Mouse (Mus musculus) lung, adult 2 months (tissue): ENCODE measurements around the gene Miga1. TPM values are rescaled to one million over a fixed set of nuclear protein-coding genes. Genes with fewer than 3 reads are reported as not detected.

Experiments used
- DNase-seq: peaks from one replicate; pipeline ENCODE4 v3.0.0; 2022
- H3K4me1 ChIP-seq: fragments of 200-500 bp; 2 replicates; pipeline ENCODE4 v1.6.1; 2011; ENCODE audit warnings: low read length; ENCODE audit not compliant: control insufficient read depth, insufficient read depth
- H3K4me3 ChIP-seq: fragments of 200-500 bp; replicated peaks from 2 replicates; pipeline ENCODE3; 2011; ENCODE audit warnings: low read depth, mild to moderate bottlenecking, control low read depth, low read length; ENCODE audit errors: extremely low read depth
- CTCF ChIP-seq: fragments of 200-500 bp; IDR thresholded peaks from 2 replicates; pipeline ENCODE4 v1.5.1; 2011; ENCODE audit warnings: mild to moderate bottlenecking, low read length, control low read depth; ENCODE audit not compliant: insufficient read depth
- POLR2A ChIP-seq: fragments of 200-500 bp; IDR thresholded peaks from 2 replicates; pipeline ENCODE4 v1.6.1; 2011; ENCODE audit warnings: low read depth, mild to moderate bottlenecking, control low read depth, low read length, borderline replicate concordance; ENCODE audit errors: extremely low read depth
- WGBS: fragments of 180-500 bp; shearing (Covaris S2); methylation state at CpG from one replicate; pipeline ENCODE4 v1.1.7; 2018; 5-methylcytosine and 5-hydroxymethylcytosine counted together
- polyA plus RNA-seq: library from polyadenylated mRNA; depleted of rRNA; stranded (reverse); fragments of >200 nt; gene quantifications from 2 replicates; pipeline ENCODE4 v1.2.3, GENCODE M21; 2012

The Miga1 gene
- polyA plus RNA-seq, 1 experiment = 9.5 TPM

DNA sequence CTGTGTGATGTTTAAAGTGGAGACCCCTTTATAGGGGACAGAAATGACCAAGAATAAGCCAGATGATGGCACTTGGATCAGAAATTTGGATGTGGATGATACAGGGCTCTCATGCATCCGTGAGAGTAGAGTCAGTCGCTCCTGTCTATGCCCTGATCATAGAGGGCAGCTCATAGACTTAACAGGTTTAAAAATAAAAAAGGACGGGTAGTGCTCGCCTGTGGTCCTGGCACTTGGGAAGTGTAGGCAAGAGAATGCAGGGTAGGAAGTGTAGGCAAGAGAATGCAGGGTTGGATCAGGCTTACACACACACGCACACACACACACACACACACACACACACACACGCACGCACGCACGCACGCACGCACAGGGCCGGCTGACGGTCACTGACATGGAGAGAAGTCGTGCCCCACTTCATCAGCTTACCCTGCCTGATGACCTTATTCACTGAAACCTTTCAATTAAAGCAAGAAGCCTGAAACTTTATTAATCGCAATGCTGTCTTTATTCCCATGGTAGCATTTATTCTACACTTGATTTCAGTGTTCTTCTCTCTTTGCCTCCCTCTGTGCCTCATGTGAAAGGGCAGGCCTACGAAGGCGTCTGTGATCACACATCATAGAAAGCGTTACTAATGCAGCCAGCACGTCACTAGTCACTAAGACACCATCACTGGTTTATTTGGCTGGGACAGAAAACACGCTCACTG, 67.1 kb downstream of the Miga1 start:
- 89% methylated on average over 20 of the region's 20 CpGs for WGBS
- no peak for DNase-seq

DNA sequence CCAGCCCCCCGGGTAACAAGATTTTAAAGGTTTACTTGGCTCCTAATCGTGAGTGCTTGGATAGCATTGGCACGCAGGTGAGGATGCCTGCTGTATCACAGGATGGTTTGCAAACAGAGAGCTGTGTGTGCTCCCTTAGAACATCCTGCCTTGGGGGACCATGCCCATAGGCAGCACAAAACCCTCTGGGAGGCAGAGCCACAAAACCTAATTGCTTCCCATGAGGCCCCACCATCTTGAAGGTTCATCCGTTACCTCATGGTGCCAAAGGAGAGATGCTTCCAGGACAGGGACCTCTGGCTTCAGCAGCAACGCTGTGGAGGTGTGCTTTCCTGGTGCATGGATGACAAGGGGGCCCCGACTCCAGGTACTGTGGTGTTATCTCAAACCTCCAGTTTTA, 68.3 kb downstream of the Miga1 start:
- DNase-seq = no peak

More for the DNA sequence above, 67.1 kb downstream of the Miga1 start:
- no peaks in the 10 kb centered on the region for H3K4me1 ChIP-seq
- no peak for TF ChIP-seq POLR2A
- no peak for TF ChIP-seq CTCF
- H3K4me3 ChIP-seq = no peak overlapping the region

GRCm38 (mm10) chr3:152271071-152271710, 69.0 kb downstream of the Miga1 start:
- TF ChIP-seq POLR2A (no peak), CTCF (no peak)
- Histone ChIP-seq H3K4me1 (no peaks in the 10 kb centered on the region), H3K4me3 (no peak overlapping the region)
- WGBS = 77% methylated on average over 10 of the region's 10 CpGs
- no peak for DNase-seq

More for the DNA sequence above, 68.3 kb downstream of the Miga1 start:
- H3K4me3 ChIP-seq = no peak overlapping the region
- TF ChIP-seq POLR2A (no peak), CTCF (no peak)
- no peaks in the 10 kb centered on the region for H3K4me1 ChIP-seq
- WGBS = 81% methylated on average over 6 of the region's 6 CpGs

GRCm38 (mm10) chr3:152268099-152268498, 72.1 kb downstream of the Miga1 start:
- H3K4me3 ChIP-seq = no peak overlapping the region
- no peak for DNase-seq
- TF ChIP-seq POLR2A (no peak), CTCF (no peak)
- H3K4me1 ChIP-seq = no peaks in the 10 kb centered on the region
- 93% methylated on average over 14 of the region's 14 CpGs for WGBS

- Histone ChIP-seq H3K4me1 (peaks cover 3% of the 10 kb centered on the region; the same call in 1 of the 2 replicates), H3K4me3 (peak within 1 kb of the TSS; percentile 55)
- no peak for TF ChIP-seq CTCF
- no peak for TF ChIP-seq POLR2A
- DNase-seq = no peak
- WGBS = 8% methylated on average over 13 of the region's 13 CpGs
Observed at GRCm38 (mm10) chr3:152266036-152266421, 74.2 kb downstream of the Miga1 start, which contains the start of gene Nexn. TSS of gene Nexn (minus strand) at chr3:152266350.

DNA sequence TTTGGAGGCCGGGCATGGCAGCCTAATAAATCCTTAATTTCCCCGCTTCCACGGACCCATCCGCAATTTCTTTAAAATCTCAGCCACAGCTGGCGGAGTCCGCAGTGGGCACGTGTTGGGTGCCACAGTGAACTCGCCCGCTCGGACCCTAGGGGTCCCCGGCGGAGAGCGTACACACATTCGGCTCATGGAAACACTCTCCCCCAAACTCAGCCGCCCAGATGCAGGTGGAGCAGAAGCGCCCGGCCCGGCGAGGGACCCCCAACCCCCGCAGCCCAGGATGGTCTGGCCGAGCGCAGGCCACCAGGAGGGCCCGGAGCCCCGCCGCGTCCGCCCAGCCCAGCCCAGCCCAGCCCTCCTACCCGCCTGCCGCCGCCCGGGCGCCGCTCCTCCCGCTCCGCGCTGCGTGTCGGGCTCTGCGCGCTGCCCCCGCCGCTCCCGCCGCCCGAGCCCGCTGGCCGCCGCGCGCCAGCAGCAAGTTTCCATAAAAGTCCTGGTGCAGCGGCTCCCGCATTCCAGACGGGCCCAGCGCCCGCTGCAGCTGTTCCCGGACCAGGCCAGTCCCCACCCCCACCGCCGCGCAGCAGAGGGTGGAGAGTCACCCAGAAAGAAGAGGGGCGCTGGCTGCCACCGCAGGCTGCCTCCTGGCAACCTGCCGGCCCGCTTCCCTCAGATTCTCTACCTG, 74.7 kb downstream of the Miga1 start:
- Histone ChIP-seq H3K4me1 (peaks cover 3% of the 10 kb centered on the region; the same call in 1 of the 2 replicates), H3K4me3 (peak overlapping the region; percentile 55)
- WGBS = 4% methylated on average over 52 of the region's 63 CpGs
- peak; percentile 71 for DNase-seq
- TF ChIP-seq POLR2A = no peak
- TF ChIP-seq CTCF = no peak

DNA sequence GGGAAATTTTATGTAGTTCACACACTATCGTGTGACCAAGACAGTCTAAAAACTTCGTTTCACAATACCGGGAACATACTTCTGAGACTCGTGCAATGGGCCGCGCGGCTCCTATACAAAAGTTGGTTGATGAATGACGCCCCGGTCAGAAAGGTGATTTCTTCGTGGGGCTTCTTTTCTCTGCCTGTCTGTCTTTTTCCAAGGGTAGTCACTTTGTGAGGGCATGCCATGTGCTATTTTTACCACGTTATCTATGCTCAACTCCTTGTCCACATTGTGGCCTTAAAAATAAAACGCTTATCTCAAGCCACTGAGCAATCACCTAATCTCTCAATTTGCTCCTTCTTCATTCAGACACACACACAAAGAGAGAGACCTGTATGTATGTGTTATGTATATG, 75.4 kb downstream of the Miga1 start:
- Histone ChIP-seq H3K4me1 (peaks cover 3% of the 10 kb centered on the region; the same call in 1 of the 2 replicates), H3K4me3 (peak overlapping the region; percentile 18)
- TF ChIP-seq POLR2A = no peak
- no peak for TF ChIP-seq CTCF
- WGBS = 62% methylated on average over 12 of the region's 12 CpGs
- DNase-seq = no peak

GRCm38 (mm10) chr3:152264374-152264773, 75.8 kb downstream of the Miga1 start:
- Histone ChIP-seq H3K4me3 (no peak overlapping the region), H3K4me1 (peaks cover 3% of the 10 kb centered on the region; the same call in 1 of the 2 replicates)
- DNase-seq = no peak
- 64% methylated on average over 10 of the region's 10 CpGs for WGBS
- TF ChIP-seq CTCF = no peak
- no peak for TF ChIP-seq POLR2A

- DNase-seq = no peak
- Histone ChIP-seq H3K4me3 (no peak overlapping the region), H3K4me1 (peaks cover 3% of the 10 kb centered on the region; the same call in 1 of the 2 replicates)
- TF ChIP-seq CTCF = no peak
- TF ChIP-seq POLR2A = no peak
- 14% methylated on average over 8 of the region's 8 CpGs for WGBS
Observed at GRCm38 (mm10) chr3:152261948-152262347, 78.3 kb downstream of the Miga1 start.

GRCm38 (mm10) chr3:152261436-152261835, 78.8 kb downstream of the Miga1 start:
- DNase-seq = no peak
- TF ChIP-seq CTCF (no peak), POLR2A (no peak)
- Histone ChIP-seq H3K4me1 (peaks cover 3% of the 10 kb centered on the region; the same call in 1 of the 2 replicates), H3K4me3 (no peak overlapping the region)
- WGBS = 42% methylated on average over 8 of the region's 8 CpGs
